Mouse (Mus musculus) kidney, adult 9 months (tissue): ENCODE results near the gene Sapcd2.

ENCODE experiments used
- DNase-seq: peaks from one replicate; pipeline ENCODE4 v3.0.0; 2022

Sapcd2 gene

DNA sequence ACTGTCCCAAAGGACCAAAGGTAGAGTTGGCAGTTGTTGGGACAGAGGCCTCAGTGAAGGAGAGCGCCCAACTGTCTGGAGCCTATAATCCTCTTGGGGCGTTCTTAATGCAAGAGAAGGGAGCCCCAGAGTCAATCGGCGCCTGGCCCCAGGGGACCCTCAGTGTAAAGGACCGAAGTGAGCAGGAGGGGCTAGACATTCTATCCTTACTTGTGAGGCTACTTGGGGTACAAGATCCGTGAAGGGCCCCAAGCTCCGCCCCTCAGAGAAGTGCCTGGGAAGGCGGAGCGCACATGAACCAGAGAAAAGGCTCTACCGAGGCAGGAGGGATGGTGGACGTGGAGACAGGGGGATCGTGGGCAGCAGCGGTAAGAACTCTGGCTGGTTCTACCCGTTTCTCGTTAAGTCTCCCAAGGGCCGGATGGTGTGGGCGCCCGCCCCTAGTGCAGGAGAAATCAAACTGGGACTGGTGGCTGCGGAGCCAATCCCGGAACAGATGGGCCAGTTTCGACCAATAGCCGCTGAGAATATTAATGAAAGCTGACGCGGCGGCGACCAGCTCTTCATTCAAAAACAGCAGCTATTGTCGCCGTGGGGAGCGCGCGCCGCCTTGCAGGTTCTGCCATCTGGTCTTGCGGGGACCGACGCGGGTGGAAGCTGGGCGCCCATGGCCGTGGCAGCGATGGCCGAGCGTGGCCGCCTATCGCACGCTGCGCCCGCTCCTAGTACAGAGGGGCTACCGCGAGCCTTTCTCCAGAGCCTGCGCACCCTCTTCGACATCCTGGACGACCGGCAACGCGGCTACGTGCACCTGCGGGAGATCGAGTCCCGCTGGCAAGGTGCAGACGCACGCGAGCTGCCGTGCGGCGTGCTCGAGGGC lies at the start of gene Sapcd2:
Gene Sapcd2, plus strand, starts transcription at position 558 of the 880 bp plus-strand sequence.
- DNase-seq: peak; percentile 87

DNA sequence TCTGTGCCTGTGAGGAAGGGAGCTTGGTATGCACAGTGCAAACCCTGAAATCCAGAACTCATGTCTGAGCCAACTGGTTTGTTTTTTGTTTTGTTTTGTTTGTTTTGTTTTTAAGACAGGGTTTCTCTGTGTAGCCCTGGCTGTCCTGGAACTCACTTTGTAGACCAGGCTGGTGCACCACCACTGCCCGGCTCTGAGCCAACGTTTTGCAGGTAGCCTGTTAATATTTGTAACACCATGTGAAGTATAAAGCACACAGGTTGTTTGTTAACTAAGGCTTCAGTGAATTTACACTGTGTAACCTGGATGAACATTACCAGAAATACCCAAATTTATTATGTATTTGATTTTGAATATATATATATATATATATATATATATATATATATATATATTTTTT lies 46.1 kb upstream of the Sapcd2 start:
- peak; percentile 50 for DNase-seq

GRCm38 (mm10) chr2:25328440-25328839 lies 43.7 kb upstream of the Sapcd2 start:
- peak; percentile 57 for DNase-seq

DNA sequence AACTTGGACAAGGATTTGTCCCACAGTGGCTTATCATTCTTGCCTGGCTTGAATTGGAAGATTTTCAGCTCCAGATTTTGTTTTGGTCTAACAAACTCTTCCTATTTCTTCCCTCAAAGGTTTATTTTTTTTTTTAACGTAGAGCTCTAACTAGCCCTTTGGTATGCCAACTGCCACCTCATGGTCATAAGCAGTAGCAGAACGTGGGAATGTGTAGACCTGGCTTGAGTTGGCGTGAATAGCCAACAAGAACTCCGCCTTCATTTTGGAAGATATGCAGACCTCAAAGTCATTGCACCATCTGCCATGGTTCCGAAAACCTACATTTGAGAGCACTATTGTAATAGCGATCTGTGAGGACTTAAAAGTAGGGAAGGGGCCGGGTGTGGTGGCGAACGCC lies 40.7 kb upstream of the Sapcd2 start:
- no peak for DNase-seq

GRCm38 (mm10) chr2:25332286-25333160 lies 39.6 kb upstream of the Sapcd2 start, which contains the start of gene Man1b1:
Man1b1 (plus strand) TSS chr2:25332338.
- DNase-seq: peak; percentile 100

DNA sequence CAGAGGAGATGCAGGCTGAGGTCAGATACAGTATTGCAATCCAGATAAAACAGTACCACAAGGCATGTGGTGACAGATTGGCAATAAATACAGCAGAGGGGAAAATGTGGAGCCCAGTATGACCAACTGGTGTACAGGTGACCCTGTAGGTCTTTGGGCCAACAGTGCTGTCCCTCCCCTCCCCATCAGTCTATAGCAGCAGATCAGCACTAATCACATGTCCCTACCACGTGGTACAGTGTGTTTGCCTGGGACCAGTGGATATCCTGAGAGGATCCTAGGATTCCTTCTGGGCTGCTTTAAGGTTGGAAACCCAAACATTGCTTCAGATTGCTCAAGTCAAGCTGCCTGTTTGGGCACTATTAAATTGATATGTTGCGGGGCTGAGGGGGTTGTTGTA lies 38.6 kb upstream of the Sapcd2 start:
- DNase-seq: no peak

DNA sequence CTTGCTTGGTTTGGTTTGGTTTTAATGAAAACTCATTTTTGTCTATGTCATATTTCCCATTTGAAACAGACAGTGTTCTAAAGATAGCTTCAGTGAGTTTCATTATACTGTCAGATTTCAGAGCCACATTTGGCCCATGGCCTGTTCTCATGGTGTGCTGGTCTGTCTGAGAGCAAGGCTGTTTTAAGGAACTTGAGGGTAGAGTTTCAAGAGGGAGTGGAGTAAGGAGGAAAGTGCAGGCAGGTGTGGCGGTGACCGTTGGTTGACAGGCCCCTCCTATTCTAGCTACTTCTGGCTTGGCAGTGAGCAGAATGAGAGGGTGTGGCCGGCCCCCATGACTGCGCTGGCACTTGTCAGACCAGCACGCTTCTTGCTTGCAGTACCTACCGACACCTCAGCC lies 33.8 kb upstream of the Sapcd2 start:
- no peak for DNase-seq

DNA sequence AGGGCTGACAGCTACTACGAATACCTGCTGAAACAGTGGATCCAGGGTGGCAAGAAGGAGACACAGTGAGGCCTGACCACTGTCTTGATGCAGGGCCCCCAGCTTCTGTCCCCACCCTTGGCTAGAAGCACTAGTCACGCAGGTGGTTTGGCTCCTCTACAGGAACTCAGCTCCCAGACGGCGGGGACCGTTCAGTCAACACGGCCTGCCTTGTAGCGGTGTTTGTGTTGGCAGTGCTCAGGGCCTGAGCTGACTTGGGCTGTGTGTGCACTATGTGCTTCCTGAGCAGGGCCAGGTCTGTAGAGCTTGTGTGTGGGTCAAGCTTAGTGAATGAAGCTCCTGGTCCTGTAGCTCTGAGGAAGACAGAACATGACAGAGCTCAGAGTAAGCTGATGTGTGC lies 24.0 kb upstream of the Sapcd2 start:
- no peak for DNase-seq

DNA sequence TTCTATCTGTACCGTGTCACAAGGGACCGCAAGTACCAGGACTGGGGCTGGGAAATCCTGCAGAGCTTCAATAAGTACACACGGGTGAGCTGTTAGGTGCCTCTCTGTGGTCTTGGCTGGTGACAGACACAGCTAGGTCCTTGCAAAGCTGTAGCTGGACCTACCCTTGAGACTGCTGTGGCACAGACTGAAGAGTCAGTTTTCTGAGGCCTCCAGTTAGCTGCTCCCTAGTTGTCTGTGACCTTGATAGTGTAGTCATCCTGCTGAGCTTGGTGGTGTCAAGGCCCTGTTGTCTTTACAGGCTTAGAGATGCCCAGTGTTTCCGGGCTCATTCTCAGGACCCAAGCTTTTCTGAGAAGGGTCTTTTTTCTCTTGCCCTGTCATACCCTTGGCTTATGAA lies 22.6 kb upstream of the Sapcd2 start:
- DNase-seq: no peak

DNA sequence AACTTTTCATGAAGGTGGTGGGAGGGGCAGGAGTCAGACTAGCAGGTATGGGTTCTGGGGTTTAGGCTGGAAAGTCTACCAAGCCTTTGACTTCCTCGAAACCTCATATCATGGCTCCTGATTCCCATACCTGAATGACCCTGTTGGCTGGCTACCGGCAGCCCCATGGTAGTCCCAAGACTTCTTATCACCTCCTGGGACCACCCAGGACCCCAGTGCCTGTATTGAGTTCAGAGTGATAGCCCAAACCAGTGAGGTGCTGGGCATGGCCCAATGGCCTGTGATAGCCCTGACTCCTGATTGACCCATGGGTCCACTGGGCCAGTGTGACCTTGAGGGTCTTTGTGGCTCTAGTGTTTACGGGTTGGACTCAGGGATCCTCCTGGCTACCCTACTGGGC lies 21.4 kb upstream of the Sapcd2 start:
- no peak for DNase-seq

GRCm38 (mm10) chr2:25354211-25354610 lies 17.9 kb upstream of the Sapcd2 start:
- DNase-seq: no peak

DNA sequence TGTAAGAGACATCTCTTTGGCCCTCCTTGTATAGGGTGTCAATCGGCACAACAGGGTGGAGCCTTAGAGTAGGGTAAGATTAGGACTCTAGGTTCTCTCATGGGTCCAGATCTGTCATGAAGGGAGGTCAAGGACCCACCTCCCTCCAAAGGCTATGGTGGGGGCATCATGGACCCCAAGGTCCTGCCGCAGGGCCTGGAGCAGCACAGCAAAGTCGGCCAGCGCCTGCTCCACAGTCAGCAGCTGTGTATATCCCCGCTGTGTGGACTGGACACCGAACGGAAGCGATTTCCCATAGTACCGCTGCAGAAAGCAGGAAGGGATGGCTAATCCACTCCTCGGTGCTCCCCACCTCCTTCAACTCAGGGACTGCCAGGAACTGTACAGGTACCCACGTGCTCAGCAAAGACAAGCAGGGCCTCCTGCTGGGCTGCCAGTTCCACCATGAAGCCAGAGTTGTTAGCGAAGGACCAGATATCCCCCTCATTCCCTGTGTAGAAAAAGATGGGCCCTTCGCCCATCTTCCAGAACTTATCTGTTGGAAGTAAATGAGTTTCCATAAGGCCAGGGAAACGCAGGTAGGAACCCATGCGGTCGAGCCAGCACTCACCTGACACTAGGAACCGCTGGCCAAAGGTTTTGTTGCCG lies 16.6 kb upstream of the Sapcd2 start:
- no peak for DNase-seq

DNA sequence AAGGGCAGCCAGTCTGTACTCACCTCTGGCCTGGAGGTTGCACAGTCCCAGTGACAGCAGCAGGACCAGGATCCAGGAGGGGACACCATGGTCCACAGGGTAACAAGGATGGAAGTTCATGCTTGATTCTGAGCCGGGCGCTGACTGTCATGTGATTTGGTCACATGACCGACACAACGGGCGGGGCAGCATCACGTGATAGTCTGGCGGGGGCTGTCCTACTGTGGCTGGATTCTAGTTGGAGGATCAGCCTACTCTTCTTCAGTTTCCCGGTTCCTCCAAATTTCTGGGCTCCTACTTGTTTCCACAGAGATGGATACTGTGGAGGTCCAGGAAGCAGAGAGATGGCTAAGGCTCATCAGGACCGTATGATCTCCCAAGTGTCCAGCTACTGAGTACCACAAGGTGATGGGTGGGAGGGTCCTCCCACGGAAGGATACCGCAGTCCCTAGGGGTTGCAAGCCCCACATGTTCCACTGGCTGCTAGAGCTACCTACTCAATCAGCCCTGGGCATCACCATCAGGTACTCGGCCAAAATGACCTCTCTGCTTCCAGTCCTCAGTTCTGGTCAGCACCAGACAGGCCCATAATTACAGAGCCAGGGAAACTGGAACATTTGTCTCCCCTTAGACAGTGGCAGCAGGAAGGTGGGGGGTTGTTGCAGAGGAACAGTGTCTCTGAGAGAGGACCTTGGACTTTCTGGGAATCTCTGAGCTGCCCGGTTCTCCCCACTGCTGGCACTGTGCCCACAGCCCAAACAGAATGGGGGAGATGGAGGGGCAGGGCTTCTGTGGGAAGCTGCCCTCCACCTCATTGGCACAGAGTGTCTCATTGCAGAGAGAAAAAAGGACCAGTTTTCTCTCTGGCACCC lies 15.7 kb upstream of the Sapcd2 start, which contains the start of gene Dpp7:
Gene Dpp7, minus strand, starts transcription at position 152 of the 872 bp plus-strand sequence.
- peak; percentile 86 for DNase-seq

GRCm38 (mm10) chr2:25359848-25360247 lies 12.3 kb upstream of the Sapcd2 start:
- DNase-seq: no peak

DNA sequence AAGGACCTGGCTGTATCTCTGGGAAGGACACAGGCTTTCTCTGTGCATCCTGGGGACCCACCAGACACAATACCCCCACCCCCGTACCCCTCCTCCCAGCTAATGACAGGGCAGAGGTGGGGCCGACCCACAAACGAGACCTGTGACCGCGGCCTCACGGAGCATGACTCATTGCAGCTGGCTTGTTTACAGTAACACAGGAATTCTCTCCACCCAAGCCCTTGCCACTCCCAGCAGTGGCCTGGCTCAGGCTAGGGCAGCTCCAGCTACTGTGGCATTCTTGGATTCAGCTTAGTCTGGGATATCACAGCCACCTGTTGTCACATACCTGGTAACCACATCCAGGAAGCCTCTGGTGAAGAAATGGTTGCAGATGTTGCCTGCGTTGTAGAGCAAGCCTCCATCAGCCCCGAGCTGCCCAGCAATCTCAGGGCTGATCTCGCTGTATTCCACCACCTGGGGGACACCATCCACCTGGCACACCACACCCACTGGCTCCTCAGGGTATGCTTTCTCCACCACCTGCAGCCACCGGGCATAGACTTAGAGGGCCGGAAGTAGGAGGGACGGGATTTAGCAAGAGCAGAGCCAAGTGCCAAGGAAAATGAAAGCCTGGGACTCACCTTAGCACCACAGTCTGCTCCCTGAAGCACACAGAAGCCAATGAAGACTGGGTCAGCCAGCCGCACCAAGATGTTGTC lies 8.5 kb upstream of the Sapcd2 start:
- DNase-seq: no peak

DNA sequence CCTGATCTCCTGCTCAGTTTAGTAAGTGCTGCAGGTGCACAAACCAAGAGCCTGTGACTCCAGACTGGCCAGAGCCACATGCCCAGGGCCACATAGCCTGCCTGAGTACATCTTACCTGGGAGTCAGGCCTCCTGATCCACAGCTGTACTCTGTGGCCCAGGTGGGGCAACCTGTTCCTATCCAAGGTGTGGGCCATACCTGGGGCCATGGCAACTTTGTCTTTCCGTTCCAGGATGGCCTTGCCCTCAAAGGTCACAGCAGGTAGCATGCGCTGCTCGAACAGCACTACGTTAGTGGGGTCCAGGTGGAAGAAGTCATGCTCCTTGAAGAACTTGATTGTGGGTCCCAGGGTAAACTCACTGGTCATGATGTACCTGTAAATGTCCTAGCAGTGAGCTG lies 7.8 kb upstream of the Sapcd2 start:
- no peak for DNase-seq

GRCm38 (mm10) chr2:25364761-25365090 lies 7.4 kb upstream of the Sapcd2 start:
- DNase-seq: no peak

DNA sequence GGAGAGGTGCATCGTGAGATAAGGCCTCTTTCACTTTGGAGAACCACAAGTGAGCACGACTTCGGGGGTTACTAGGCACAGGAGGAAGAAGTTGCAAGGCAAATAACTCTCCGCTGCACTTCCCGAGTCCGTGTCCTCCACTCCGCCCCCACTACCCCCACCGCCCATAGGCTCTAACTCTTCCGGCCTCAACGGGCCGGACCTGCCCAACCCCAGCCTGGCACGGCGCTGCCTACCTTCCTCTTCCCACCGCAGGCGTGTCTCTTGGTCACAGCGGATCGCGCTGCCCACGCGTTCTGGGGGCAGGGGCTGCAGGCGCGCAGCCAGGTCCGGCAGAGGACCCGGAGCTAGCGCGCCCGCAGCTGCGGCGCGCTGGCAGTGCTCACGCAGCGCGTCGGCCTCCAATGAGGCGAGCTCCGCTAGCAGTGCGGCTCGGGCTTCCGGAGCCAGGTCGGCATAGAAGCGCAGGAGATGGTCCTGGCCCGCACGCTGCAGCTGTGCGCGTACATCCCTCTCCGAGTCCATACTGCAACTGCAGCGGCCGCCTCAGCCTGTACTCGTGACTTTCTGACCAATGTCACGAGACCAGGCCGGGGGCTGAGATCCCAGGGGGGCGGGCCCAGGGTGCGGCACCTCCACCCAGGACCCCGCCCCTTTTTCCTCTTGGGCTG lies 6.9 kb upstream of the Sapcd2 start, which contains the start of gene Uap1l1:
Gene Uap1l1, minus strand, starts transcription at position 592 of the 671 bp plus-strand sequence.
- DNase-seq: peak; percentile 86

DNA sequence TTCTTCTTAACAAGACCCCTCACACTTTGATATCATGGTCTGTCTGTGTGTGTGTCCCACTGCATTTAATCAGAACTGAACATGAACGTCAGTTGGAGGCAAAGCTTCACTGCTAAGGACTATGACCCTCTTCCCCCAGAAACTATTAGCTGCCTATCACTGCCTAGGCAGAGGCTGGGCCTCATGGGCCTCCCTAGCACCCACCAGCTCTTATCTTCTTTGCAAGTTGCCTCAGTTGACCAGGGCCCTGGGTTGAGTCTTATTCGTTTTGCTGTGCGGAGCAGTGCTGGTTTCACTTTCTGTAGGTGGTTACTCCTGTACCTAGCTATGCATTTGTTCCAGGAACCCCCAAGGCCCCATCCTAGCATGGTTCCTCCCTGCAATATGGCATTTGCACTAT lies 2.1 kb upstream of the Sapcd2 start:
- DNase-seq: no peak

DNA sequence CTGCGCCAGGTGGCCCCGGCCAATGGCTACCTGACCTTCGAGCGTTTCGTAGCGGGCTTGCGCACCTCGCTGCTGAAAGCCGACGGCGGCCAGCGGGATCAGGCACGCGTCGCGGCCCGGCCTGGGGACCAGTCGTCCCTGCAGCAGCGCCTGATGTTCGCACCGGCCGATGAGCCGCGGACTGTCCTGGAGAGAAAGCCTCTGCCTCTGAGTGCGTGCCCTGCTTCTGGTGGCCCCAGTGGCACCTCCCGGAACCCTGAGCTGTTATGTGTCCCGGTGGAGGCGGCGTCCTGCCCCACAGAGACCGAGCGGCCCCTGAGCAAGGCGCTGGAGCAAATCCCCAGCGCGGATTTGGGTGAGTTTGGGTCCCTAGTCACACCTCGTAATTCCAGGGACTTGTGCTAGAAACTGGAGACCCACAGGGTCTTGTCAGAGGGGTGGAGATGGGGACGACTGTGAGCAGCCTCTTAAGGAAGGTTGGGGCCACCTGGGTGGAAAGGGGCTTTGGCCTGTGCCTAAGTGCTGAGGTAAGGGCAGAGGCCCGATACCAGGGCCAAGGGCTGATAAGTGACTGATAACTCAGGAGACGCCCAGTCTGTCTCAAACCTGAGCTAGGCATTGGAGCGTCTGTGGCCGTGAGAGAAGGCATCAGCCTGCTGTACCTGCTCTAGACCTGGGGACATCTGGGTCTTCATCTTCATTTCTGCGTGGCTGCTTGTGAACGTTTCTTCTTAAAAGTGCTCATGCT lies 697 bp downstream of the Sapcd2 start:
- DNase-seq: no peak
